In genomic region chr17:47738066-47738878, GRCm38 (mm10) we compare ENCODE assay signal across 8 mouse cellular contexts. TPM values are rescaled to one million over a fixed set of nuclear protein-coding genes. Genes with fewer than 3 reads are reported as not detected.
DNase-seq lines count a peak whose midpoint lies in the region; ATAC-seq and TF ChIP-seq lines count a peak whose summit lies in the region.

No protein-coding gene starts in this region.

- ATAC-seq in liver, embryonic 14.5 days (ENCODE audit: insufficient read depth): peak; percentile 19; the same call in 1 of the 2 replicates

- no peaks in the 10 kb centered on the region for H3K36me3 ChIP-seq in liver, embryonic 14.5 days (replicated peaks; ENCODE audit: control insufficient read depth, insufficient read depth, low read depth)

- no peak for TF ChIP-seq EP300 in liver, embryonic 14.5 days (IDR thresholded peaks at IDR 0.05; ENCODE audit: low read depth)

- H3K9me3 ChIP-seq in liver, embryonic 14.5 days (ENCODE audit: control insufficient read depth, low read length): no peaks in the 10 kb centered on the region

- peak overlapping the region; percentile 60 to 67 for H3K4me3 ChIP-seq in liver, embryonic 14.5 days (ENCODE audit: insufficient read depth in 1 of 2, low read depth in 2 of 2, low read length in 2 of 2)

- H3K9ac ChIP-seq in liver, embryonic 14.5 days (replicated peaks): peak overlapping the region; percentile 61

- TF ChIP-seq CTCF in liver, embryonic 14.5 days (IDR thresholded peaks at IDR 0.05; ENCODE audit: low read depth): no peak

- peak; percentile 44 for DNase-seq in layer of hippocampus, adult 9-11 months
- DNase-seq in layer of hippocampus, adult 8-10 months (ENCODE audit: low spot score in 2 of 2): no peak
- peak; percentile 60 for DNase-seq in cerebellum, adult 9-10 months
- peak; percentile 74 for DNase-seq in gastrocnemius, adult 18-20 months (ENCODE audit: low spot score)
- peak; percentile 78 for DNase-seq in induced T-regulatory cell, adult 2 months (ENCODE audit: low read depth)
- no peak for DNase-seq in liver, embryonic 14.5 days (ENCODE audit: low read depth in 3 of 3, low spot score in 3 of 3)
- DNase-seq in naive thymus-derived CD4-positive, alpha-beta T cell, adult 2 months (ENCODE audit: low read depth): peak; percentile 59
- DNase-seq in testis, postnatal 10 days (ENCODE audit: low spot score): peak; percentile 75

- 2% methylated on average over 56 of the region's 61 CpGs for WGBS in liver, embryonic 14.5 days (ENCODE audit: insufficient replicate concordance)

- no peak overlapping the region for H3K27ac ChIP-seq in liver, embryonic 14.5 days

- peaks cover 12% of the 10 kb centered on the region for H3K27me3 ChIP-seq in liver, embryonic 14.5 days (ENCODE audit: control insufficient read depth, insufficient read depth, low read length)

- H3K4me2 ChIP-seq in liver, embryonic 14.5 days (ENCODE audit: low read depth): peak overlapping the region; percentile 78

- H3K4me1 ChIP-seq in liver, embryonic 14.5 days (replicated peaks; ENCODE audit: control insufficient read depth in 2 of 2, insufficient read depth in 2 of 2, low read length in 1 of 2): peaks cover 6 to 11% of the 10 kb centered on the region in 2 experiments

RNA-seq across cellular contexts. Expression of gene Tfeb, which starts 1.4 kb away (rescaled TPM):
- 10 to 100 TPM; 13.4 to 18.5 (median 17.6) TPM for total RNA-seq in layer of hippocampus, adult 8-10 months (2022)
- 100 to 1,000 TPM in 1 of 2 experiments, 10 to 100 TPM in 1; 93.6 to 108 TPM for total RNA-seq in gastrocnemius, adult 18-20 months (2021)
- 2.4 and 2.9 TPM in 2 replicates for polyA plus RNA-seq in liver, embryonic 14.5 days (2012; rRNA removed)
- 3.2 and 3.7 TPM in 2 replicates for polyA plus RNA-seq in liver, embryonic 14.5 days (2014; fragmentation: Nextera tagmentation; extraction: Ambion mirVana)

RNA-seq across cellular contexts. Expression of gene Pgc, which starts 11.6 kb away (rescaled TPM):
- total RNA-seq in layer of hippocampus, adult 8-10 months (2022): not detected
- not detected for total RNA-seq in gastrocnemius, adult 18-20 months (2021)
- not detected in 2 replicates for polyA plus RNA-seq in liver, embryonic 14.5 days (2012; rRNA removed)
- not detected in 2 replicates for polyA plus RNA-seq in liver, embryonic 14.5 days (2014; fragmentation: Nextera tagmentation; extraction: Ambion mirVana)

RNA-seq across cellular contexts. Expression of gene Prickle4, which starts 43.7 kb away (rescaled TPM):
- total RNA-seq in layer of hippocampus, adult 8-10 months (2022): 1 to 10 TPM; 2.9 to 3.7 (median 3.2) TPM
- total RNA-seq in gastrocnemius, adult 18-20 months (2021): 1 to 10 TPM; 2.3 to 2.6 TPM
- 0.11 TPM in 1 of 2 replicates, not detected in the other for polyA plus RNA-seq in liver, embryonic 14.5 days (2012; rRNA removed)
- polyA plus RNA-seq in liver, embryonic 14.5 days (2014; fragmentation: Nextera tagmentation; extraction: Ambion mirVana): 0.23 TPM in 1 of 2 replicates, not detected in the other

RNA-seq across cellular contexts. Expression of gene Gm21981, which starts 44.0 kb away (rescaled TPM):
- 1 to 10 TPM; 3.3 to 4.3 (median 3.6) TPM for total RNA-seq in layer of hippocampus, adult 8-10 months (2022)
- total RNA-seq in gastrocnemius, adult 18-20 months (2021): under 1 TPM; 0.28 to 0.59 TPM
- 0.18 and 0.32 TPM in 2 replicates for polyA plus RNA-seq in liver, embryonic 14.5 days (2012; rRNA removed)
- polyA plus RNA-seq in liver, embryonic 14.5 days (2014; fragmentation: Nextera tagmentation; extraction: Ambion mirVana): 0.30 TPM in 1 of 2 replicates, not detected in the other

RNA-seq across cellular contexts. Expression of gene Frs3, which starts 49.4 kb away (rescaled TPM):
- 10 to 100 TPM; 28.6 to 36.7 (median 31.2) TPM for total RNA-seq in layer of hippocampus, adult 8-10 months (2022)
- total RNA-seq in gastrocnemius, adult 18-20 months (2021): 1 to 10 TPM; 6.8 to 7.2 TPM
- 3.0 and 3.7 TPM in 2 replicates for polyA plus RNA-seq in liver, embryonic 14.5 days (2012; rRNA removed)
- 0.67 and 0.91 TPM in 2 replicates for polyA plus RNA-seq in liver, embryonic 14.5 days (2014; fragmentation: Nextera tagmentation; extraction: Ambion mirVana)

Comparison
In these comparisons a context has a peak if more than half of its experiments do, and no peak if none do; other contexts are left out.
1. DNase-seq: peak in layer of hippocampus, adult 9-11 months (single experiment), cerebellum, adult 9-10 months (single experiment), gastrocnemius, adult 18-20 months (single experiment), induced T-regulatory cell, adult 2 months (single experiment), naive thymus-derived CD4-positive, alpha-beta T cell, adult 2 months (single experiment) and testis, postnatal 10 days (single experiment); none in layer of hippocampus, adult 8-10 months (0 of 2) and liver, embryonic 14.5 days (0 of 3).
2. RNA of gene Tfeb, which starts 1.4 kb away (total RNA-seq): 93.6 to 108 TPM in gastrocnemius, adult 18-20 months; 13.4 to 18.5 TPM in layer of hippocampus, adult 8-10 months; every median in the first group is over 4 times any median in the second.